Mouse (Mus musculus): Measurements from ENCODE around the gene Acbd4.

Acbd4 gene

GRCm38 (mm10) chr11:103101481-103101865 is at the start of gene Acbd4, which contains the start of gene Plcd3:
Gene Acbd4 (plus strand): TSS chr11:103101682.
Gene Plcd3 (minus strand): TSS chr11:103101658.
- CTCF ChIA-PET, result interaction anchor here (0.7 to 1.0 kb wide), 3 partner anchors 22 to 116 kb away, joined by 3 read pairs; no protein-coding TSS in a partner anchor

- CTCF ChIA-PET, result interaction anchor here (0.6 kb wide), 1 partner anchor 265 kb away, joined by 12 read pairs; no protein-coding TSS in a partner anchor
Measured at GRCm38 (mm10) chr11:103052078-103052477, 49.4 kb upstream of the Acbd4 start.

GRCm38 (mm10) chr11:103053191-103054076 is 48.0 kb upstream of the Acbd4 start:
- CTCF ChIA-PET, result interaction anchor here (0.6 to 0.7 kb wide), 4 partner anchors 17 to 341 kb away, joined by 3 to 4 read pairs (median 4); no protein-coding TSS in a partner anchor

GRCm38 (mm10) chr11:103054798-103055197 is 46.7 kb upstream of the Acbd4 start:
- CTCF ChIA-PET, result no interaction called here

- CTCF ChIA-PET, result no interaction called here
Measured at GRCm38 (mm10) chr11:103056636-103057035, 44.8 kb upstream of the Acbd4 start.

GRCm38 (mm10) chr11:103058499-103059085 is 42.9 kb upstream of the Acbd4 start:
- CTCF ChIA-PET, result interaction anchor here (0.8 kb wide), 1 partner anchor 103 kb away, joined by 7 read pairs; no protein-coding TSS in a partner anchor

- CTCF ChIA-PET, result no interaction called here
Measured at GRCm38 (mm10) chr11:103066191-103067050, 35.1 kb upstream of the Acbd4 start.

- CTCF ChIA-PET, result no interaction called here
Measured at GRCm38 (mm10) chr11:103067051-103067361, 34.5 kb upstream of the Acbd4 start.

- CTCF ChIA-PET, result no interaction called here
Measured at GRCm38 (mm10) chr11:103067457-103068001, 34.0 kb upstream of the Acbd4 start.

- CTCF ChIA-PET, result no interaction called here
Measured at GRCm38 (mm10) chr11:103068272-103068671, 33.2 kb upstream of the Acbd4 start.

- CTCF ChIA-PET, result no interaction called here
Measured at GRCm38 (mm10) chr11:103068884-103069283, 32.6 kb upstream of the Acbd4 start.

GRCm38 (mm10) chr11:103069731-103070130 is 31.8 kb upstream of the Acbd4 start:
- CTCF ChIA-PET, result no interaction called here

- CTCF ChIA-PET, result no interaction called here
Measured at GRCm38 (mm10) chr11:103070322-103070880, 31.1 kb upstream of the Acbd4 start.

- CTCF ChIA-PET, result no interaction called here
Measured at GRCm38 (mm10) chr11:103073671-103074070, 27.8 kb upstream of the Acbd4 start.

GRCm38 (mm10) chr11:103074121-103074650 is 27.3 kb upstream of the Acbd4 start:
- CTCF ChIA-PET, result no interaction called here

GRCm38 (mm10) chr11:103074796-103075323 is 26.6 kb upstream of the Acbd4 start:
- CTCF ChIA-PET, result no interaction called here

GRCm38 (mm10) chr11:103076010-103076409 is 25.5 kb upstream of the Acbd4 start:
- CTCF ChIA-PET, result no interaction called here

- CTCF ChIA-PET, result no interaction called here
Measured at GRCm38 (mm10) chr11:103076581-103076980, 24.9 kb upstream of the Acbd4 start.

- CTCF ChIA-PET, result no interaction called here
Measured at GRCm38 (mm10) chr11:103078131-103078530, 23.4 kb upstream of the Acbd4 start.

- CTCF ChIA-PET, result no interaction called here
Measured at GRCm38 (mm10) chr11:103080323-103081091, 21.0 kb upstream of the Acbd4 start.

All from spleen, embryonic (tissue).